Mouse (Mus musculus) T-cell, adult 2 months (primary cell): ENCODE measurements around the gene Brms1l.

ENCODE experiments used
- DNase-seq: peaks from one replicate; pipeline ENCODE4 v3.0.0; 2022; ENCODE audit warnings: low spot score

The Brms1l gene

DNA sequence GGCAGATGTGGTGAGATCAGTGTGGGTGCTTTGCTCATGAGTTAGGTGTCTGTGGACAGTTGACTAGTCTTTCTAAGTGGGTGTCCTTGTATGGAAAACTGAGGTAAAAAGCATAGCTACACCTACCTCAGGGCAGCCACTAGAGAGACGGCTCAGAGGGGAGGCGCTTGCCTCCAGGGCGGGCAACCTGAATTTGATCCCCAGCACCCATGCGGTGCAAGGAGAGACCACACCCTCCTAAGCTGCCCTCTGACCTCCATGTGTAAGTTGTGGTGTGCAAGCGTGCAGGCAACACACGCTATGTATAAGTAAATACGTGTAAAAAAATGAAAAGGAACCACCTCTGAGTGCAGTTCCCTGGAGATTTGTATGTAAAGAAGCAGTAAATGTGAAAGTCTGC, 24.5 kb downstream of the Brms1l start:
- no peak for DNase-seq

- no peak for DNase-seq
Measured at GRCm38 (mm10) chr12:55867738-55868137, 31.6 kb downstream of the Brms1l start.

GRCm38 (mm10) chr12:55869622-55870322, 33.6 kb downstream of the Brms1l start:
- no peak for DNase-seq

DNA sequence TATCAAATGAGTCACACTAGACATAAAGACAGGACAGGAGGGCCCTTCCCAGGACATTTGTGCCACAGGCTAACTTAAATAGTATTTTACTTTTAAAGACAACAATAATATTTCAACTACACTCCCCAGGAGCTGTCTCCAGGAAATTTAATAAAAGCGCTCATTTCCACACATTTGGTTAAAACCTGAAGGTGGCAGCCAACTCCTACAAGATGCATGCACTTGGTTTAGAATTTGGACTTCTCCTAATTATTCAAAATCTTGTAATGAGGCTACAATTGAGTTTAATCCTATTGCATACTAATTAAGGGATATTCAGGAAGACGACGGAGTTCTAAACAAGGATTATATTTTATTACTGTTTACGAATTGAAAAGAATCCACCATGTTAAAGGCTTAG, 49.3 kb downstream of the Brms1l start:
- DNase-seq: no peak

GRCm38 (mm10) chr12:55888570-55888969, 52.4 kb downstream of the Brms1l start:
- DNase-seq: no peak

- no peak for DNase-seq
Measured at GRCm38 (mm10) chr12:55904801-55905200, 68.7 kb downstream of the Brms1l start.

GRCm38 (mm10) chr12:55912138-55912537, 76.0 kb downstream of the Brms1l start:
- no peak for DNase-seq

DNA sequence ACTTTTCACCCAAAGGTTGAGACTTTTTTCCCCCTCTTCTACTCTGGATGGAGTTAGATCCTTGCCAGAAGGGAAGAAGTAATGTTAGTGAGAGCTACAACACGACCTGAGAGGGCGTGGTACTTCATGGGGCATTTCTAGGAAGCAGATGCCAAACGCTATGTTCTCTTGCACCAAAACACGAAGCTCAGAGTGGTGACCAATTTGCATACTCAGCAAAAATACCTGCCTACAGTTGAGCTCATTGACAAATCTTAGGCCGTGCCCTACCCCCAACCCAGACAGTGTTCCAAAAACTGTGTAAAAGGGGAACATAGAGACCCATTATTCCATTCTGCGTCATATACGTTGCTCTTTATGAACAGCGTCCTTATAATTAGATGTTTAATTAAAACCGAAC, 77.1 kb downstream of the Brms1l start:
- no peak for DNase-seq

- no peak for DNase-seq
Measured at GRCm38 (mm10) chr12:55916250-55916649, 80.1 kb downstream of the Brms1l start.

DNA sequence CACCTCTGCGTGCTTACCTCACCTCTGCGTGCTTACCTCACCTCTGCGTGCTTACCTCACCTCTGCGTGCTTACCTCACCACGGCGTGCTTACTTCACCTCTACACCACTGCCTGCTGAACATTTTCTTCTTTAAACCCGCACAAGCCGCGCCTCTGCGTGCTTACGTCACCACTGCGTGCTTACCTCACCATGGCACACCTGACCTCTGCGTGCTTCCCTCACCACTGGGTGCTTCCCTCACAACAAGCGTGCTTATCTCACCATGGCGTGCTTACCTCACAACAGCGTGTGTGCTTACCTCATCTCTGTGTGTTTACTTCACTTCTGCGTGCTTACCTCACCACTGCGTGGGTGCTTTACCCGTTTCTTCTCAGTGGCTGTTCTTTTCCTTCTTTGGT, 80.9 kb downstream of the Brms1l start:
- no peak for DNase-seq
